Mouse (Mus musculus): Measurements from ENCODE around the gene Slc13a4. TPM values are rescaled to one million over a fixed set of nuclear protein-coding genes. Genes with fewer than 3 reads are reported as not detected.
A peak's percentile ranks its signal among the peaks of the same experiment; 100 is the strongest.

Slc13a4 gene
- total RNA-seq, 4 experiments from 2014 or later, result 0.17 to 0.49 (median 0.45) TPM

- no peak for DNase-seq
These were observed 52.9 kb downstream of the Slc13a4 start for GRCm38 (mm10) chr6:35255017-35255416.

DNA sequence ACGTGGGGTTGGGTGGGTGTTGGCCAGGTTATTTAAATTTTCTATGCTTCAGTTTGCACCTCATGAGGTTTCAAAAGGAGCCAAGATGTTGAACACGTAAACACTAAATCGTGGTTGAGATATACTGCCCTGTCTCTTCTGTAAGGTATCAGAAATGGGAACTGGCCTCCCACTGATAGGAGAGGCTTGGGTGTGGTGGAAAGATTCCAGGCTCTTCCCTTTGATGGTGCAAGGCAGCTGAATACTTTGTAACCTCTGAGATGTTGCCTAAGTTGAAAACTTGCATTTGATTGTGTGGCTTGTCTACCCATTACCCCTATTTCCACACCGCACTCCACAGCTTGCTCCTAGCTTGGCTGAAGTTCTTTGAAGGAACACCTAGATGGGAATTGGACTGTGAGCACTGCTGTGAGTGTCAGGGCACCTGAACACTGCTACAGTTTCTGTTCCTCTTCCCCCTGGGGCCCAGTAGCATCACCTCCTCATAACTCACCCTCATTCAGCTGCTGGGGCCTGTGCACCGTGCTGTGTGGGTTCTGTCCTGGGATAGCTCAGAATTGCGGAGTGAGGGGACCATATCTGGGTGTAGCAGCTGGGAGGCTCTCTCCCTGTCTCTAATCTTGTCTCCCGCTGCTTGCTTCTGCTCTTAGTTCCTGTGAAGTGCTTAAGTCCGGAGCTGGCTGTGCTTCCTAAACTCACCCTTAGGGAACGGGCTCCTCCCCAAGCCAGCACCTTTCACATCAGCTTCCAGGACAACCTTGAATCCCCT is 53.6 kb downstream of the Slc13a4 start:
- no peak for DNase-seq

DNA sequence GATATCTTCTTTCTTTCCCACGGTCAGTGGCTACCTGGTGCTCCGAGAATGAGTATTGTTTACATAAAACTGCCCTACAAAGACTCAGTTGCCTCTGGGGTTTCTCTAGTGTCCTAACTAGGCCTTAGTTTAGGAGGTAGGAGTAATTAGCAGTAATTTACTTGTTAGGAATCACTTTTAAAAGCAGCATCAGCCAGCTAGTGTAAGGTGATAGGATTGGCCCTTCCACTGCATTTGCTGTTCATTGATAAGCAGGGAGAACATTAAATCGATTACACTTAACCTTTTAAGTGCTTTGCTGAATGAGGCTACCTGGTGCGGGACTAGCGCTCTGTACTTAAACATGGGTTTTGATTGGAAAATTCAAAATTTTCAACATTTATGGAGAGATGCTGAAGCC is 54.5 kb downstream of the Slc13a4 start:
- no peak for DNase-seq

DNA sequence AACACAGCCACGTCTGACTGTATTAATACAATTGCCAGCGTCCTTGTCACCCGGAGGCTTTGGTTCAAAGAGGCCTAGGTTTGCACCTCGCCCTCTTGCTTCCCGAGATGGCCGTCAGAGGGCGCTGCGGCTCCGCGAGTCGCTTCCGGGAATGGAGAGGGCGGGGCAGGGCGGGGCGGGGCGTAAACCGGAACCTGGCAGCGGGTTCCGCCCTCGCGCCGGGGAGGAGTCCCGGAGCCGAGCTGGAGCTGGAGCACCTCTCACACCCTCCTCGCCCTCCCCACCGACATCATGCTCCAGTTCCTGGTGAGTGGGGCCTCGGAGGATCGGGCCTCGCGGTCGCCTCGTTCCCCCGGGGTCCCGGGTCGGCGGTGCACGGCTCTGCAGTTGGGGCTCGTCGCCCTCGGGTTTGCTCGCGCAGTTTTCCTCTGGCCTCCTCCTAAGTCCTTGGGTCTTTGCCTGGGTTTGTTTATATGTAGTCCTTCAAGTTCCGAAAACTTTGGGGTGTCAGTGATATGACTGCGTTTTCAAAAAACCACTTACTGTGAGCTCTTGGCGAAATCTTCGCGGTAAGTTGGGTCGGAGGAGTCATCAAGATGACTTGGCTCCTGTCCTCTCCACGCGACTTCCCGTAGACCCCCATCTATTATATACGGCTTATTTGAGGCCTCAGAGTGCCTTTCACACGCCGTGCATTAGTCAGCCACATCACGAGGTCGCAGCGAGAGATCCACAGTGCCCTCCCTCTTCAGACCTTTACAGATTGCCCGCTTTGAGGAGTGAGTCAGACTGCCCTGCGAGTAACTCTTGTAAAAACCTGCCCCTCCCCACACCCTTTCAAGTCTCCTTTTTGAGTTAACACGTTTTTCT is 55.2 kb downstream of the Slc13a4 start:
- DNase-seq, result peak; percentile 83

GRCm38 (mm10) chr6:35251807-35252476 is 56.0 kb downstream of the Slc13a4 start:
- DNase-seq, result no peak

DNA sequence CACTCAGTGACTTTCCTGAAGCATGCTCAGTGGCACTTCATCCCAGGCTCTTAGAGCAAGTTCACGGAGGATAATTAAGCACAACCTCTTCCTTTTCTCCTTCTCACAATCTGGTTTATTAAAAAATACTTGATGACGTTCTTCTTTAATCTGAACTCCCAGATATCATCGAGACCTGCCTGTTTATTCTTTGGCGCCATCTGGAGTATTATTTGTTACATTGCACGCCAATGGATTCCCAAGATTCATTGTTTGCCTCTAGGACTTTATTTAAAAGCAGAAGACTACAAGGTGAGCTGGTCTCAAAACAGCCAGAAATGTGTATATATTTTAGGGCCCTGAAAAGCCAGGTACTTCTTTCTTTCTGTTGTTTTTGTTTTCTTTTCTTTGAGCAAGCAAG is 62.8 kb downstream of the Slc13a4 start:
- no peak for DNase-seq

GRCm38 (mm10) chr6:35243989-35244388 is 63.9 kb downstream of the Slc13a4 start:
- DNase-seq, result no peak

GRCm38 (mm10) chr6:35243252-35243651 is 64.7 kb downstream of the Slc13a4 start:
- DNase-seq, result no peak

GRCm38 (mm10) chr6:35236108-35236785 is 71.7 kb downstream of the Slc13a4 start:
- DNase-seq, result no peak

- DNase-seq, result no peak
These were observed 78.5 kb downstream of the Slc13a4 start for GRCm38 (mm10) chr6:35229415-35229814.

GRCm38 (mm10) chr6:35225696-35226095 is 82.2 kb downstream of the Slc13a4 start:
- no peak for DNase-seq

Other genes starting within 250 kb of the Slc13a4 start
- gene Cnot4, start 174.4 kb downstream of the Slc13a4 start, total RNA-seq (2022), result 10 to 100 TPM; 21.2 to 38.4 (median 34.8) TPM
- gene Nup205, start 130.7 kb downstream of the Slc13a4 start, total RNA-seq (2022), result 10 to 100 TPM; 34.9 to 47.2 (median 40.3) TPM
- 1 to 10 TPM; 1.6 to 3.4 (median 2.8) TPM for gene Fam180a, start 18.0 kb upstream of the Slc13a4 start, total RNA-seq (2022)
- 100 to 1,000 TPM; 115 to 147 (median 119) TPM for gene Mtpn, start 231.8 kb upstream of the Slc13a4 start, total RNA-seq (2022)

All from adrenal gland, adult 8-10 months (tissue).